Mouse (Mus musculus) CH12.LX (cell line): Measurements from ENCODE around the gene Lrp6. TPM values are rescaled to one million over a fixed set of nuclear protein-coding genes. Genes with fewer than 3 reads are reported as not detected.

Experiments used
- DNase-seq: peaks from one replicate; pipeline ENCODE4 v3.0.0-alpha.2; 2013; ENCODE audit errors: extremely low read depth
- H3K27ac ChIP-seq: 2 replicates; pipeline ENCODE4 v1.5.1; 2012; ENCODE audit warnings: low read depth, mild to moderate bottlenecking, control low read depth, moderate library complexity; ENCODE audit not compliant: insufficient read depth
- H3K27me3 ChIP-seq: replicated peaks from 2 replicates; pipeline ENCODE3; 2012; ENCODE audit warnings: inconsistent platforms
- H3K36me3 ChIP-seq, 2 experiments: replicated peaks in 1 of 2; 2 replicates each; pipeline versions ENCODE3 to v1.6.1; 2012; ENCODE audit warnings: inconsistent platforms in 1 of 2, low read length in 1 of 2, mild to moderate bottlenecking in 1 of 2, mixed read lengths in 1 of 2, moderate library complexity in 1 of 2; ENCODE audit not compliant: control insufficient read depth in 1 of 2, insufficient read depth in 1 of 2
- H3K4me1 ChIP-seq, 2 experiments: 2 replicates each; pipeline ENCODE4 v1.6.1; 2012; ENCODE audit warnings: inconsistent platforms in 1 of 2, moderate library complexity in 1 of 2; ENCODE audit not compliant: insufficient read depth in 2 of 2, control insufficient read depth in 1 of 2
- H3K4me2 ChIP-seq: 2 replicates; pipeline ENCODE4 v1.6.1; 2012; ENCODE audit warnings: low read depth, mild to moderate bottlenecking, control low read depth; ENCODE audit not compliant: poor library complexity, insufficient read depth, severe bottlenecking
- H3K4me3 ChIP-seq, 3 experiments: fragments of 150-350 bp in 1 of 3; sonication (generic) in 1 of 3; replicated peaks in 1 of 3; 2 replicates each; pipeline versions ENCODE3 to v1.5.1; 2011 to 2012; ENCODE audit warnings: low read depth in 2 of 3, low read length in 2 of 3, mild to moderate bottlenecking in 2 of 3, moderate library complexity in 2 of 3, control low read depth in 1 of 3, improper control_type of control experiment in 1 of 3, inconsistent platforms in 1 of 3, mixed read lengths in 1 of 3; ENCODE audit not compliant: poor library complexity in 1 of 3
- H3K79me2 ChIP-seq: replicated peaks from 2 replicates; pipeline ENCODE4 v1.6.1; 2012; ENCODE audit warnings: mild to moderate bottlenecking, moderate library complexity; ENCODE audit not compliant: control insufficient read depth, poor library complexity, insufficient read depth, severe bottlenecking; ENCODE audit errors: extremely low read depth
- H3K9ac ChIP-seq: 2 replicates; pipeline ENCODE4 v1.6.1; 2012; ENCODE audit warnings: low read depth, mild to moderate bottlenecking, control low read depth, moderate library complexity; ENCODE audit not compliant: insufficient read depth
- H3K9me3 ChIP-seq: replicated peaks from 2 replicates; pipeline ENCODE3; 2012; ENCODE audit warnings: low read length, inconsistent platforms, mixed read lengths
- CHD1 ChIP-seq: IDR thresholded peaks from 2 replicates; pipeline ENCODE4 v1.6.1; 2012; ENCODE audit warnings: low read depth, low read length, improper control_type of control experiment, inconsistent platforms
- E2F4 ChIP-seq: IDR thresholded peaks from 2 replicates; pipeline ENCODE4 v1.6.1; 2011; ENCODE audit warnings: low read depth, low read length, improper control_type of control experiment; ENCODE audit not compliant: insufficient replicate concordance
- EP300 ChIP-seq: IDR thresholded peaks from 2 replicates; pipeline ENCODE4 v1.6.1; 2011; ENCODE audit warnings: low read length, improper control_type of control experiment
- ETS1 ChIP-seq: conservative IDR thresholded peaks from 2 replicates; pipeline ENCODE4 v1.6.1; 2012; ENCODE audit warnings: low read depth, mild to moderate bottlenecking, inconsistent platforms, low read length, improper control_type of control experiment, moderate library complexity
- HCFC1 ChIP-seq: IDR thresholded peaks from 2 replicates; pipeline ENCODE4 v1.6.1; 2012; ENCODE audit warnings: low read depth, mild to moderate bottlenecking, inconsistent platforms, low read length, improper control_type of control experiment
- JUN ChIP-seq: IDR thresholded peaks from 2 replicates; pipeline ENCODE4 v1.6.1; 2011; ENCODE audit warnings: low read depth, mild to moderate bottlenecking, low read length, improper control_type of control experiment, moderate library complexity; ENCODE audit not compliant: insufficient read depth
- KAT2A ChIP-seq: IDR thresholded peaks from 2 replicates; pipeline ENCODE4 v1.6.1; 2012; ENCODE audit warnings: low read length, improper control_type of control experiment, inconsistent platforms; ENCODE audit not compliant: insufficient replicate concordance
- MAFK ChIP-seq: IDR thresholded peaks from 2 replicates; pipeline ENCODE4 v1.6.1; 2011; ENCODE audit warnings: low read length, improper control_type of control experiment; ENCODE audit not compliant: insufficient replicate concordance
- MAX ChIP-seq: IDR thresholded peaks from 2 replicates; pipeline ENCODE4 v1.6.1; 2011; ENCODE audit warnings: low read length, improper control_type of control experiment
- MAZ ChIP-seq: IDR thresholded peaks from 2 replicates; pipeline ENCODE4 v1.6.1; 2012; ENCODE audit warnings: low read depth, mild to moderate bottlenecking, inconsistent platforms, low read length, improper control_type of control experiment, moderate library complexity
- MYC ChIP-seq: IDR thresholded peaks from 2 replicates; pipeline ENCODE4 v1.6.1; 2011; ENCODE audit warnings: low read depth, mild to moderate bottlenecking, improper control_type of control experiment, low read length
- PAX5 ChIP-seq: IDR thresholded peaks from 2 replicates; pipeline ENCODE4 v1.6.1; 2012; ENCODE audit warnings: low read length, inconsistent platforms, mixed read lengths
- RCOR1 ChIP-seq: conservative IDR thresholded peaks from 2 replicates; pipeline ENCODE4 v1.6.1; 2012; ENCODE audit warnings: low read depth, mild to moderate bottlenecking, inconsistent platforms, low read length, improper control_type of control experiment
- TCF12 ChIP-seq: IDR thresholded peaks from 2 replicates; pipeline ENCODE4 v1.6.1; 2014; ENCODE audit warnings: low read depth, mild to moderate bottlenecking, inconsistent platforms, low read length, improper control_type of control experiment
- USF1 ChIP-seq: IDR thresholded peaks from 2 replicates; pipeline ENCODE4 v1.6.1; 2014; ENCODE audit warnings: low read depth, mild to moderate bottlenecking, inconsistent platforms, low read length, improper control_type of control experiment
- USF2 ChIP-seq: conservative IDR thresholded peaks from 2 replicates; pipeline ENCODE4 v1.6.1; 2011; ENCODE audit warnings: low read depth, low read length, improper control_type of control experiment
- ZC3H11A ChIP-seq: IDR thresholded peaks from 2 replicates; pipeline ENCODE4 v1.6.1; 2012; ENCODE audit warnings: low read depth, mild to moderate bottlenecking, inconsistent platforms, low read length, improper control_type of control experiment
- ZMIZ1 ChIP-seq: IDR thresholded peaks from 2 replicates; pipeline ENCODE4 v1.6.1; 2012; ENCODE audit warnings: low read depth, mild to moderate bottlenecking, inconsistent platforms, low read length, improper control_type of control experiment
- ZNF384 ChIP-seq: IDR thresholded peaks from 2 replicates; pipeline ENCODE4 v1.6.1; 2012; ENCODE audit warnings: low read depth, low read length, improper control_type of control experiment, inconsistent platforms
- dilution Hi-C: fragments of 300-500 bp; cut with MboI; formaldehyde crosslinking; loops from 2 replicates; pipeline ENCODE4 v1.14.3; 2020; ENCODE audit warnings: low sequenced_read_pairs; ENCODE audit not compliant: extremely low pct_unique_long_range_greater_than_20kb, extremely low pct_ligation_motif_present
- in situ Hi-C: fragments of 300-500 bp; cut with MboI; formaldehyde crosslinking; loops from 3 replicates; pipeline ENCODE4 v1.14.3; 2019; ENCODE audit warnings: low sequenced_read_pairs, low pct_ligation_motif_present, low pct_unique_long_range_greater_than_20kb, mixed read lengths
- polyA plus RNA-seq: library from polyadenylated mRNA; unstranded; fragments of >175 nt; gene quantifications from 2 replicates; pipeline ENCODE4 v1.2.1, GENCODE M21; 2012; ENCODE audit warnings: low read depth; ENCODE audit not compliant: insufficient read length
- total RNA-seq, 2 experiments: library from RNA; depleted of rRNA; stranded (reverse); fragments of 300-350 nt in 1 of 2; fragments of >200 nt in 1 of 2; gene quantifications; 2 replicates each; pipeline ENCODE4 v1.2.3; 2012 to 2014

The Lrp6 gene
- total and polyA plus RNA-seq, 3 experiments, result 12.4 to 15.6 (median 13.3) TPM

GRCm38 (mm10) chr6:134542374-134542773 lies 24.4 kb downstream of the Lrp6 start:
- Histone ChIP-seq H3K4me3 (no peak overlapping the region), H3K27ac (no peak overlapping the region), H3K27me3 (no peaks in the 10 kb centered on the region), H3K9ac (no peak overlapping the region), H3K9me3 (no peaks in the 10 kb centered on the region), H3K36me3 (peaks cover 0 to 12% of the 10 kb centered on the region in 2 experiments), H3K4me2 (no peak overlapping the region), H3K79me2 (0 out of 2 replicates have a peak, but pooled peaks cover 8% of the 10 kb centered on the region), H3K4me1 (peaks cover 3 to 64% of the 10 kb centered on the region in 2 experiments)
- in situ Hi-C loops, result no loop called here
- dilution Hi-C loops, result no loop called here
- no peak for DNase-seq
- TF ChIP-seq USF1 (no peak), USF2 (no peak), E2F4 (no peak), RCOR1 (no peak), MAZ (no peak), PAX5 (no peak), MAFK (no peak), EP300 (no peak)

- H3K36me3 ChIP-seq, result peaks cover 0 to 12% of the 10 kb centered on the region in 2 experiments
- in situ Hi-C loops (no loop called here), dilution Hi-C loops (no loop called here)
- no peaks in the 10 kb centered on the region for H3K9me3 ChIP-seq
- H3K4me1 ChIP-seq, result peaks cover 3 to 58% of the 10 kb centered on the region in 2 experiments
- no peak for TF ChIP-seq CHD1
- TF ChIP-seq HCFC1, result no peak
- no peak for TF ChIP-seq ZC3H11A
- TF ChIP-seq MYC, result no peak
- no peak for TF ChIP-seq MAX
- no peak for TF ChIP-seq ZMIZ1
- no peak for TF ChIP-seq MAFK
- TF ChIP-seq E2F4, result no peak
- no peak for TF ChIP-seq ETS1
- no peak for TF ChIP-seq RCOR1
- no peak for TF ChIP-seq JUN
- TF ChIP-seq KAT2A, result no peak
- no peak for TF ChIP-seq PAX5
- TF ChIP-seq TCF12, result no peak
- no peak for TF ChIP-seq ZNF384
- H3K4me2 ChIP-seq, result no peak overlapping the region
- H3K79me2 ChIP-seq, result peaks cover 8% of the 10 kb centered on the region; the same call in 1 of the 2 replicates
- H3K9ac ChIP-seq, result no peak overlapping the region
- no peak overlapping the region for H3K27ac ChIP-seq
- no peak overlapping the region for H3K4me3 ChIP-seq
- H3K27me3 ChIP-seq, result no peaks in the 10 kb centered on the region
- DNase-seq, result peak; percentile 24
These were observed 26.6 kb downstream of the Lrp6 start for GRCm38 (mm10) chr6:134540161-134540560.
